Mouse (Mus musculus): ENCODE measurements around the gene Plp2. TPM values are rescaled to one million over a fixed set of nuclear protein-coding genes. Genes with fewer than 3 reads are reported as not detected.

Plp2 gene
- polyA plus RNA-seq, 1 experiment from 2014 or later, result 33.2 TPM

GRCm38 (mm10) chrX:7679405-7680056, 8.3 kb upstream of the Plp2 start:
- no peaks in the 10 kb centered on the region for H3K36me3 ChIP-seq
- H3K9me3 ChIP-seq, result no peaks in the 10 kb centered on the region
- H3K4me3 ChIP-seq, result peak overlapping the region; percentile 28
- no peaks in the 10 kb centered on the region for H3K4me1 ChIP-seq
- 22% methylated on average over 27 of the region's 27 CpGs for WGBS
- H3K9ac ChIP-seq (replicated peaks), result no peak overlapping the region
- peaks cover 4% of the 10 kb centered on the region for H3K27me3 ChIP-seq
- H3K27ac ChIP-seq (replicated peaks), result no peak overlapping the region
- peak; percentile 93 for ATAC-seq (ENCODE audit: low FRiP score, low read depth)
- peak overlapping the region; percentile 49 for H3K4me2 ChIP-seq (replicated peaks)

- Histone ChIP-seq H3K27ac (replicated peaks) (no peak overlapping the region), H3K4me3 (no peak overlapping the region), H3K9ac (replicated peaks) (no peak overlapping the region), H3K36me3 (no peaks in the 10 kb centered on the region), H3K4me2 (replicated peaks) (no peak overlapping the region), H3K4me1 (no peaks in the 10 kb centered on the region), H3K27me3 (peaks cover 4% of the 10 kb centered on the region), H3K9me3 (no peaks in the 10 kb centered on the region)
- ATAC-seq (ENCODE audit: low FRiP score, low read depth), result no peak
- WGBS, result 57% methylated on average over 3 of the region's 3 CpGs
These were observed 7.8 kb upstream of the Plp2 start for GRCm38 (mm10) chrX:7678986-7679385.

- no peaks in the 10 kb centered on the region for H3K4me1 ChIP-seq
- H3K9me3 ChIP-seq, result no peaks in the 10 kb centered on the region
- H3K36me3 ChIP-seq, result no peaks in the 10 kb centered on the region
- peak overlapping the region; percentile 19 for H3K4me3 ChIP-seq
- no peak for ATAC-seq (ENCODE audit: low FRiP score, low read depth)
- 27% methylated on average over 10 of the region's 10 CpGs for WGBS
- H3K27ac ChIP-seq (replicated peaks), result no peak overlapping the region
- no peak overlapping the region for H3K9ac ChIP-seq (replicated peaks)
- peaks cover 6% of the 10 kb centered on the region for H3K27me3 ChIP-seq
- peak overlapping the region; percentile 37 for H3K4me2 ChIP-seq (replicated peaks)
These were observed 3.8 kb upstream of the Plp2 start for GRCm38 (mm10) chrX:7675001-7675380.

- Histone ChIP-seq H3K4me3 (peak overlapping the region; percentile 19), H3K9me3 (no peaks in the 10 kb centered on the region), H3K9ac (replicated peaks) (no peak overlapping the region), H3K36me3 (no peaks in the 10 kb centered on the region), H3K4me1 (no peaks in the 10 kb centered on the region), H3K27me3 (peaks cover 6% of the 10 kb centered on the region), H3K27ac (replicated peaks) (no peak overlapping the region), H3K4me2 (replicated peaks) (peak overlapping the region; percentile 37)
- WGBS, result 37% methylated on average over 28 of the region's 28 CpGs
- no peak for ATAC-seq (ENCODE audit: low FRiP score, low read depth)
These were observed 3.3 kb upstream of the Plp2 start for GRCm38 (mm10) chrX:7674284-7675000.

- Histone ChIP-seq H3K4me2 (replicated peaks) (0 out of 2 replicates have a peak overlapping the region, but pooled peaks have one; percentile 37), H3K9me3 (no peaks in the 10 kb centered on the region), H3K4me3 (no peak overlapping the region), H3K4me1 (no peaks in the 10 kb centered on the region), H3K9ac (replicated peaks) (no peak overlapping the region), H3K27me3 (peaks cover 6% of the 10 kb centered on the region), H3K27ac (replicated peaks) (no peak overlapping the region), H3K36me3 (no peaks in the 10 kb centered on the region)
- 39% methylated on average over 12 of the region's 12 CpGs for WGBS
- no peak for ATAC-seq (ENCODE audit: low FRiP score, low read depth)
These were observed 2.5 kb upstream of the Plp2 start for GRCm38 (mm10) chrX:7673578-7674281.

- WGBS, result 54% methylated on average over 6 of the region's 6 CpGs
These were observed 1.5 kb upstream of the Plp2 start for GRCm38 (mm10) chrX:7672739-7673138.

GRCm38 (mm10) chrX:7670390-7670881, 754 bp downstream of the Plp2 start:
- Histone ChIP-seq H3K9me3 (no peaks in the 10 kb centered on the region), H3K9ac (replicated peaks) (peak overlapping the region; percentile 24; the same call in 1 of the 2 replicates), H3K4me2 (replicated peaks) (peak overlapping the region; percentile 49), H3K36me3 (no peaks in the 10 kb centered on the region; the same call in 1 of the 2 replicates), H3K27ac (replicated peaks) (no peak overlapping the region), H3K4me1 (no peaks in the 10 kb centered on the region), H3K4me3 (peak overlapping the region; percentile 39), H3K27me3 (peaks cover 6% of the 10 kb centered on the region)
- ATAC-seq (ENCODE audit: low FRiP score, low read depth), result peak; percentile 79
- WGBS, result 31% methylated on average over 19 of the region's 19 CpGs

More at GRCm38 (mm10) chrX:7672739-7673138, 1.5 kb upstream of the Plp2 start:
- Histone ChIP-seq H3K27me3 (peaks cover 6% of the 10 kb centered on the region), H3K4me3 (no peak overlapping the region), H3K9ac (replicated peaks) (no peak overlapping the region), H3K4me1 (no peaks in the 10 kb centered on the region), H3K4me2 (replicated peaks) (no peak overlapping the region), H3K9me3 (no peaks in the 10 kb centered on the region), H3K27ac (replicated peaks) (no peak overlapping the region), H3K36me3 (no peaks in the 10 kb centered on the region)
- ATAC-seq (ENCODE audit: low FRiP score, low read depth), result no peak

- H3K9me3 ChIP-seq, result no peaks in the 10 kb centered on the region
These were observed 5.3 kb downstream of the Plp2 start for GRCm38 (mm10) chrX:7665739-7666502.

GRCm38 (mm10) chrX:7664791-7665190, 6.4 kb downstream of the Plp2 start:
- H3K36me3 ChIP-seq, result no peaks in the 10 kb centered on the region; the same call in 1 of the 2 replicates
- ATAC-seq (ENCODE audit: low FRiP score, low read depth), result no peak
- no peak overlapping the region for H3K4me3 ChIP-seq
- no peaks in the 10 kb centered on the region for H3K27me3 ChIP-seq
- no peak overlapping the region for H3K27ac ChIP-seq (replicated peaks)
- H3K4me2 ChIP-seq (replicated peaks), result no peak overlapping the region
- WGBS, result 90% methylated on average over 11 of the region's 11 CpGs
- H3K9me3 ChIP-seq, result no peaks in the 10 kb centered on the region
- H3K4me1 ChIP-seq, result no peaks in the 10 kb centered on the region
- H3K9ac ChIP-seq (replicated peaks), result no peak overlapping the region

More at GRCm38 (mm10) chrX:7665739-7666502, 5.3 kb downstream of the Plp2 start:
- no peaks in the 10 kb centered on the region; the same call in 1 of the 2 replicates for H3K36me3 ChIP-seq
- H3K9ac ChIP-seq (replicated peaks), result no peak overlapping the region
- no peak for ATAC-seq (ENCODE audit: low FRiP score, low read depth)
- H3K4me3 ChIP-seq, result no peak overlapping the region
- H3K4me1 ChIP-seq, result no peaks in the 10 kb centered on the region
- WGBS, result 77% methylated on average over 21 of the region's 21 CpGs
- no peak overlapping the region for H3K4me2 ChIP-seq (replicated peaks)
- no peak overlapping the region for H3K27ac ChIP-seq (replicated peaks)
- no peaks in the 10 kb centered on the region for H3K27me3 ChIP-seq

GRCm38 (mm10) chrX:7662936-7663335, 8.3 kb downstream of the Plp2 start:
- 79% methylated on average over 3 of the region's 3 CpGs for WGBS
- no peak overlapping the region for H3K4me2 ChIP-seq (replicated peaks)
- no peaks in the 10 kb centered on the region for H3K9me3 ChIP-seq
- ATAC-seq (ENCODE audit: low FRiP score, low read depth), result no peak
- no peaks in the 10 kb centered on the region for H3K27me3 ChIP-seq
- H3K4me3 ChIP-seq, result no peak overlapping the region
- no peak overlapping the region for H3K27ac ChIP-seq (replicated peaks)
- H3K9ac ChIP-seq (replicated peaks), result no peak overlapping the region
- H3K36me3 ChIP-seq, result no peaks in the 10 kb centered on the region; the same call in 1 of the 2 replicates
- H3K4me1 ChIP-seq, result no peaks in the 10 kb centered on the region; the same call in 1 of the 2 replicates

- no peaks in the 10 kb centered on the region for H3K36me3 ChIP-seq
- H3K4me1 ChIP-seq, result no peaks in the 10 kb centered on the region; the same call in 1 of the 2 replicates
- 88% methylated on average over 4 of the region's 4 CpGs for WGBS
- no peak overlapping the region for H3K27ac ChIP-seq (replicated peaks)
- H3K9me3 ChIP-seq, result no peaks in the 10 kb centered on the region
- H3K27me3 ChIP-seq, result no peaks in the 10 kb centered on the region
- no peak for ATAC-seq (ENCODE audit: low FRiP score, low read depth)
- no peak overlapping the region for H3K9ac ChIP-seq (replicated peaks)
- no peak overlapping the region for H3K4me3 ChIP-seq
- H3K4me2 ChIP-seq (replicated peaks), result no peak overlapping the region
These were observed 10.1 kb downstream of the Plp2 start for GRCm38 (mm10) chrX:7661086-7661485.
